Mouse (Mus musculus) embryonic facial prominence, embryonic 14.5 days (tissue): ENCODE data around the gene Gucd1. TPM values are rescaled to one million over a fixed set of nuclear protein-coding genes. Genes with fewer than 3 reads are reported as not detected.
"Not testable (repeated sequence)": the region's sequence is repeated elsewhere in the genome, so short reads cannot be mapped to it uniquely, and the experiment has no call there.

ENCODE experiments used
- ATAC-seq: fragments of 200-750 bp; cut with Nextera tagmentation; 2 replicates; pipeline ENCODE4 v1.8.0; 2017; ENCODE audit warnings: low read depth, moderate number of reproducible peaks, moderate TSS enrichment
- DNase-seq: peaks from one replicate; pipeline ENCODE4 v3.0.0-alpha.2; 2015; ENCODE audit warnings: low spot score
- H3K27ac ChIP-seq: fragments of 300-500 bp; sonication (generic); replicated peaks from 2 replicates; pipeline ENCODE4 v1.5.1; 2014; ENCODE audit warnings: low read depth, mild to moderate bottlenecking, low read length, moderate library complexity
- H3K27me3 ChIP-seq: fragments of 300-500 bp; sonication (generic); replicated peaks from 2 replicates; pipeline ENCODE4 v1.6.1; 2014; ENCODE audit warnings: low read length; ENCODE audit not compliant: control insufficient read depth, insufficient read depth
- H3K36me3 ChIP-seq: fragments of 300-500 bp; sonication (generic); 2 replicates; pipeline ENCODE4 v1.6.1; 2014; ENCODE audit warnings: low read length, mixed read lengths; ENCODE audit not compliant: control insufficient read depth, insufficient read depth
- H3K4me1 ChIP-seq: fragments of 300-500 bp; sonication (generic); 2 replicates; pipeline ENCODE4 v1.6.1; 2014; ENCODE audit warnings: antibody characterized with exemption, low read length; ENCODE audit not compliant: control insufficient read depth, insufficient read depth
- H3K4me2 ChIP-seq: fragments of 300-500 bp; sonication (generic); 2 replicates; pipeline ENCODE4 v1.6.1; 2014; ENCODE audit warnings: low read depth, mild to moderate bottlenecking, low read length, moderate library complexity, mixed read lengths
- H3K4me3 ChIP-seq: fragments of 300-500 bp; sonication (generic); 2 replicates; pipeline ENCODE4 v1.5.1; 2014; ENCODE audit warnings: low read depth, mild to moderate bottlenecking, low read length
- H3K9ac ChIP-seq: fragments of 300-500 bp; sonication (generic); 2 replicates; pipeline ENCODE4 v1.6.1; 2014; ENCODE audit warnings: low read depth, mild to moderate bottlenecking, low read length, moderate library complexity, mixed read lengths
- H3K9me3 ChIP-seq: fragments of 300-500 bp; sonication (generic); 2 replicates; pipeline ENCODE4 v1.6.1; 2016; ENCODE audit warnings: low read length; ENCODE audit not compliant: control insufficient read depth
- WGBS: fragments of 180-500 bp; shearing (Covaris S2); extraction: QIAGEN DNeasy Blood & Tissue Kit; methylation state at CpG from one replicate; pipeline ENCODE4 v1.1.7; 2014; 5-methylcytosine and 5-hydroxymethylcytosine counted together
- polyA plus RNA-seq: library from polyadenylated mRNA; unstranded; fragments of >200 nt; fragmentation: Nextera tagmentation; extraction: Ambion mirVana; gene quantifications from 2 replicates; pipeline ENCODE4 v1.2.1, GENCODE M21; 2014

Gucd1 gene
- polyA plus RNA-seq, 1 experiment from 2014 or later: 32.9 TPM

GRCm38 (mm10) chr10:75400958-75401357 is 116.8 kb downstream of the Gucd1 start, which contains the start of gene Upb1:
TSS of gene Upb1 (plus strand) at chr10:75401115.
- ATAC-seq (no peak), DNase-seq (no peak)
- H3K9me3 ChIP-seq: no peaks in the 10 kb centered on the region
- H3K4me3 ChIP-seq: no peak within 1 kb of the TSS
- no peak within 1 kb of the TSS for H3K4me2 ChIP-seq
- 81% methylated on average over 4 of the region's 4 CpGs for WGBS
- H3K36me3 ChIP-seq: no peaks in the 10 kb centered on the region
- H3K9ac ChIP-seq: no peak within 1 kb of the TSS
- no peak within 1 kb of the TSS for H3K27ac ChIP-seq
- H3K4me1 ChIP-seq: 0 out of 2 replicates have a peak, but pooled peaks cover 2% of the 10 kb centered on the region
- H3K27me3 ChIP-seq: no peaks in the 10 kb centered on the region

- no peaks in the 10 kb centered on the region for H3K9me3 ChIP-seq
- no peaks in the 10 kb centered on the region for H3K27me3 ChIP-seq
- DNase-seq (peak; percentile 31), ATAC-seq (no peak)
- 45% methylated on average over 14 of the region's 14 CpGs for WGBS
- H3K9ac ChIP-seq: no peak overlapping the region
- no peak overlapping the region for H3K4me3 ChIP-seq
- no peaks in the 10 kb centered on the region for H3K36me3 ChIP-seq
- 0 out of 2 replicates have a peak, but pooled peaks cover 2% of the 10 kb centered on the region for H3K4me1 ChIP-seq
- H3K27ac ChIP-seq: no peak overlapping the region
- no peak overlapping the region for H3K4me2 ChIP-seq
These were observed 120.8 kb downstream of the Gucd1 start for GRCm38 (mm10) chr10:75396966-75397365.

GRCm38 (mm10) chr10:75394796-75395195 is 123.0 kb downstream of the Gucd1 start:
- H3K4me1 ChIP-seq: 0 out of 2 replicates have a peak, but pooled peaks cover 2% of the 10 kb centered on the region
- DNase-seq: no peak

GRCm38 (mm10) chr10:75390832-75391231 is 126.9 kb downstream of the Gucd1 start:
- DNase-seq (no peak), ATAC-seq (no peak)
- 86% methylated on average over 4 of the region's 4 CpGs for WGBS
- Histone ChIP-seq H3K27me3 (no peaks in the 10 kb centered on the region), H3K4me2 (no peak overlapping the region), H3K27ac (no peak overlapping the region), H3K36me3 (no peaks in the 10 kb centered on the region), H3K4me3 (no peak overlapping the region), H3K4me1 (no peaks in the 10 kb centered on the region), H3K9me3 (no peaks in the 10 kb centered on the region), H3K9ac (no peak overlapping the region)

More at GRCm38 (mm10) chr10:75394796-75395195, 123.0 kb downstream of the Gucd1 start:
- no peak for ATAC-seq
- H3K36me3 ChIP-seq: no peaks in the 10 kb centered on the region
- WGBS: 80% methylated on average over 8 of the region's 8 CpGs
- no peak overlapping the region for H3K27ac ChIP-seq
- H3K4me2 ChIP-seq: no peak overlapping the region
- H3K4me3 ChIP-seq: no peak overlapping the region
- H3K27me3 ChIP-seq: no peaks in the 10 kb centered on the region
- H3K9ac ChIP-seq: no peak overlapping the region
- no peaks in the 10 kb centered on the region for H3K9me3 ChIP-seq

- no peak overlapping the region for H3K4me3 ChIP-seq
- no peak overlapping the region for H3K9ac ChIP-seq
- H3K4me1 ChIP-seq: no peaks in the 10 kb centered on the region
- no peaks in the 10 kb centered on the region for H3K27me3 ChIP-seq
- H3K36me3 ChIP-seq: no peaks in the 10 kb centered on the region
- no peak overlapping the region for H3K27ac ChIP-seq
- ATAC-seq (no peak), DNase-seq (no peak)
- H3K4me2 ChIP-seq: no peak overlapping the region
- H3K9me3 ChIP-seq: no peaks in the 10 kb centered on the region
- 80% methylated on average over 2 of the region's 2 CpGs for WGBS
These were observed 127.6 kb downstream of the Gucd1 start for GRCm38 (mm10) chr10:75390156-75390555.

GRCm38 (mm10) chr10:75378688-75379087 is 139.1 kb downstream of the Gucd1 start:
- Histone ChIP-seq H3K4me1 (no peaks in the 10 kb centered on the region), H3K4me2 (no peak overlapping the region), H3K9ac (no peak overlapping the region), H3K9me3 (no peaks in the 10 kb centered on the region), H3K4me3 (no peak overlapping the region), H3K27me3 (no peaks in the 10 kb centered on the region), H3K27ac (no peak overlapping the region), H3K36me3 (no peaks in the 10 kb centered on the region)
- WGBS: 76% methylated on average over 10 of the region's 10 CpGs
- no peak for ATAC-seq
- DNase-seq: peak; percentile 12

- not testable (repeated sequence) for H3K27ac ChIP-seq, ATAC-seq, H3K4me2 ChIP-seq, H3K9ac ChIP-seq, H3K36me3 ChIP-seq, H3K4me3 ChIP-seq, H3K4me1 ChIP-seq, H3K27me3 ChIP-seq, DNase-seq, H3K9me3 ChIP-seq
- WGBS: 81% methylated on average over 11 of the region's 19 CpGs
These were observed 144.0 kb downstream of the Gucd1 start for GRCm38 (mm10) chr10:75373655-75374351.

- no peaks in the 10 kb centered on the region for H3K36me3 ChIP-seq
- no peaks in the 10 kb centered on the region for H3K27me3 ChIP-seq
- H3K9me3 ChIP-seq: no peaks in the 10 kb centered on the region
- 36% methylated on average over 6 of the region's 6 CpGs for WGBS
- ATAC-seq (0 out of 2 replicates have a peak, but pooled peaks have one; percentile 57), DNase-seq (peak; percentile 16)
- H3K4me3 ChIP-seq: no peak overlapping the region; the same call in 1 of the 2 replicates
- H3K4me1 ChIP-seq: no peaks in the 10 kb centered on the region; the same call in 1 of the 2 replicates
- no peak overlapping the region for H3K4me2 ChIP-seq
- no peak overlapping the region for H3K27ac ChIP-seq
- H3K9ac ChIP-seq: no peak overlapping the region
These were observed 152.5 kb downstream of the Gucd1 start for GRCm38 (mm10) chr10:75365231-75365633.

- no peaks in the 10 kb centered on the region; the same call in 1 of the 2 replicates for H3K4me1 ChIP-seq
- no peak overlapping the region for H3K4me2 ChIP-seq
- no peaks in the 10 kb centered on the region for H3K36me3 ChIP-seq
- H3K27ac ChIP-seq: no peak overlapping the region
- DNase-seq (no peak), ATAC-seq (no peak)
- 75% methylated on average over 9 of the region's 9 CpGs for WGBS
- H3K4me3 ChIP-seq: no peak overlapping the region
- no peak overlapping the region for H3K9ac ChIP-seq
- no peaks in the 10 kb centered on the region for H3K9me3 ChIP-seq
- H3K27me3 ChIP-seq: no peaks in the 10 kb centered on the region
These were observed 153.0 kb downstream of the Gucd1 start for GRCm38 (mm10) chr10:75364796-75365195.
